Mouse (Mus musculus) lung, postnatal 0 days (tissue): ENCODE data around the gene Scaf11.

Experiments used
- CTCF ChIP-seq: IDR thresholded peaks from 2 replicates; pipeline ENCODE4 v1.5.1; 2016; ENCODE audit warnings: antibody characterized with exemption, mild to moderate bottlenecking
- EP300 ChIP-seq: IDR thresholded peaks from 2 replicates; pipeline ENCODE4 v1.6.1; 2016; ENCODE audit warnings: antibody characterized with exemption, mild to moderate bottlenecking, control low read depth

DNA sequence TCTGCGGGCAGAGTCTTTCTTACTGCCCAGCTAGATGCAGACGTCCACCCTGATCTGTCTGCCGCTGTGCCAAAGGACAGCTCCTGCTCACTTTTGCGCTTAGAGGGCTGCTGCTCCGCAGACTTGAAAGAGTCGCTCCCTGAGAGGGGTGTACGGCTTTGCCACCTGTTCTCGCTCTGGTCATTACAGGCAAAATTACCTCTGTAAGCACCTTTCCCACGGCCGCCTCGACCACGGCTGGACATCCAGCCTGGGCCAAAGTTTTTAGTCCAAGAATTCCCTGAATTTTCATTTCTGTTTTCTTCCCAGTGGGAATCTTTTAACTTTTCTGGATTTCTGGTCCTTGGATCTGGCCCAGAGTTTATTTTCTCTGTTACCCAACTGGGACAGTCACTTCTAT, 42.5 kb downstream of the Scaf11 start:
- no peak for TF ChIP-seq CTCF
- TF ChIP-seq EP300, result no peak
